Comparison of ENCODE assay signal across 21 mouse cellular contexts in the genomic region with DNA sequence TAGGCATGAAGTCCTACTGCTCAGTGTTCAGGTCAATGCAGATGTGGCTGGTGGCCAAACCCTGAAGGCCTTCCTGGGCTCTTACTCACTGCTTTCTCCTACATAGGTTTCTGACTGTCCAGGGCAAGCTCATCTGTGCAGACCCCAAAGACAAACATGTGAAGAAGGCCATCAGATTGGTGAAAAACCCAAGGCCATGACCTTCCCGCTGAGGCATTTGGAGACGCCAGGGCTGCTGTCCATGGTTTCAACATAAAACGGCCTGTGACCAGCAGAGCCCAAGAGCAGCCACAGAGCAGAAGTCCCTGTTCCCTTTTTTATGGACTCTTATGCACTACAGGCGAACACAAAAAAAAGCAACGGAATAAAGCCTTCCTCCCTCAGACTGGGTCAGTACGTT. TPM values are rescaled to one million over a fixed set of nuclear protein-coding genes. Genes with fewer than 3 reads are reported as not detected.
A peak's percentile ranks its signal among the peaks of the same experiment; 100 is the strongest.
DNase-seq lines count a peak whose midpoint lies in the region; ATAC-seq and TF ChIP-seq lines count a peak whose summit lies in the region.
"Had no signal": no experiment of that assay in that cellular context is flagged by ENCODE, and none has a peak within 500 bp of the region (broad histone marks: within the 10 kb centered on the region; RNA-seq: fewer than 3 reads in every experiment).

No protein-coding gene starts in this region.

- TF ChIP-seq EP300 in lung, postnatal 0 days (IDR thresholded peaks at IDR 0.05), result no peak

- DNase-seq in lung, embryonic 14.5 days, result peak; percentile 15
- no peak for DNase-seq in lung, postnatal 0 days (ENCODE audit: low spot score)
- DNase-seq in adrenal gland, adult 2 months, result peak; percentile 74
- no peak for DNase-seq in gastrocnemius, postnatal 10 days
- DNase-seq in left cerebral cortex, adult 9 months (ENCODE audit: low spot score in 2 of 2), result no peak
- DNase-seq: embryo, embryonic 11 days; heart, adult 18-20 months; kidney, postnatal 25 days; layer of hippocampus, postnatal 36 days; right cerebral cortex, postnatal 14 days had no signal

- TF ChIP-seq CTCF in lung, embryonic 14.5 days (IDR thresholded peaks at IDR 0.05; ENCODE audit: low read depth), result no peak
- TF ChIP-seq CTCF in lung, postnatal 0 days (IDR thresholded peaks at IDR 0.05), result no peak
- no peak for TF ChIP-seq CTCF in bone marrow, adult 2 months (IDR thresholded peaks at IDR 0.05; ENCODE audit: control insufficient read depth, insufficient read depth, low read length)

- no peaks in the 10 kb centered on the region for H3K27me3 ChIP-seq in lung, embryonic 14.5 days (ENCODE audit: insufficient read depth, low read length)
- H3K27me3 ChIP-seq in lung, postnatal 0 days (replicated peaks; ENCODE audit: insufficient read depth, low read length), result no peaks in the 10 kb centered on the region
- H3K27me3 ChIP-seq: hindbrain, embryonic 12.5 days had no signal

- TF ChIP-seq POLR2A in bone marrow, adult 2 months (IDR thresholded peaks at IDR 0.05; ENCODE audit: borderline replicate concordance, control insufficient read depth, low read depth, low read length), result no peak

- H3K9me3 ChIP-seq in lung, embryonic 14.5 days (ENCODE audit: low read depth, low read length), result no peaks in the 10 kb centered on the region
- no peaks in the 10 kb centered on the region for H3K9me3 ChIP-seq in lung, postnatal 0 days (ENCODE audit: low read length)
- H3K9me3 ChIP-seq: hindbrain, embryonic 12.5 days had no signal

- H3K4me3 ChIP-seq in lung, embryonic 14.5 days (ENCODE audit: low read depth, low read length), result no peak overlapping the region
- no peak overlapping the region for H3K4me3 ChIP-seq in lung, postnatal 0 days (ENCODE audit: low read depth, low read length)
- no peak overlapping the region for H3K4me3 ChIP-seq in bone marrow, adult 2 months (replicated peaks; ENCODE audit: control insufficient read depth, low read depth, low read length)
- H3K4me3 ChIP-seq: hindbrain, embryonic 12.5 days; myocyte had no signal

- H3K9ac ChIP-seq in lung, embryonic 14.5 days, result no peak overlapping the region
- H3K9ac ChIP-seq in lung, postnatal 0 days (replicated peaks; ENCODE audit: low read depth), result no peak overlapping the region
- H3K9ac ChIP-seq: hindbrain, embryonic 12.5 days had no signal

- H3K36me3 ChIP-seq in lung, embryonic 14.5 days (ENCODE audit: insufficient read depth), result no peaks in the 10 kb centered on the region
- no peaks in the 10 kb centered on the region for H3K36me3 ChIP-seq in lung, postnatal 0 days (ENCODE audit: insufficient read depth, low read length)
- H3K36me3 ChIP-seq: hindbrain, embryonic 12.5 days had no signal

- no peak overlapping the region for H3K4me2 ChIP-seq in lung, embryonic 14.5 days
- H3K4me2 ChIP-seq in lung, postnatal 0 days (replicated peaks; ENCODE audit: low read depth, low read length), result no peak overlapping the region

- no peak overlapping the region for H3K27ac ChIP-seq in lung, embryonic 14.5 days (ENCODE audit: low read depth)
- H3K27ac ChIP-seq in lung, postnatal 0 days (ENCODE audit: low read length), result no peak overlapping the region
- peak overlapping the region; percentile 2; the same call in 1 of the 2 replicates for H3K27ac ChIP-seq in bone marrow, adult 2 months (ENCODE audit: control insufficient read depth, insufficient read depth, low read depth, low read length, poor library complexity)
- H3K27ac ChIP-seq: hindbrain, embryonic 12.5 days had no signal

- ATAC-seq in lung, embryonic 14.5 days (ENCODE audit: insufficient read depth), result no peak
- no peak for ATAC-seq in lung, postnatal 0 days
- ATAC-seq in monocyte, adult 5-6 weeks (replicated peaks; ENCODE audit: insufficient number of reproducible peaks, low FRiP score, low TSS enrichment, poor library complexity, severe bottlenecking), result peak; percentile 50; the same call in 1 of the 2 replicates
- ATAC-seq: intestine, postnatal 0 days had no signal

- WGBS in lung, embryonic 14.5 days, result 50% methylated on average over 6 of the region's 6 CpGs
- WGBS in lung, postnatal 0 days, result 72% methylated on average over 6 of the region's 6 CpGs
- 27% methylated on average over 6 of the region's 6 CpGs for WGBS in bone marrow, adult 2 months

- H3K4me1 ChIP-seq in lung, embryonic 14.5 days (ENCODE audit: insufficient read depth), result no peaks in the 10 kb centered on the region
- H3K4me1 ChIP-seq in lung, postnatal 0 days (ENCODE audit: insufficient read depth, low read depth, low read length), result no peaks in the 10 kb centered on the region
- H3K4me1 ChIP-seq in bone marrow, adult 2 months (ENCODE audit: control insufficient read depth, insufficient read depth, low read length), result peaks cover 1% of the 10 kb centered on the region

RNA-seq across cellular contexts. Expression of a gene that starts 1.4 kb away (rescaled TPM):
- polyA plus RNA-seq in lung, embryonic 14.5 days (2014; fragmentation: Nextera tagmentation; extraction: Ambion mirVana), result not detected in 2 replicates
- 5.7 and 9.1 TPM in 2 replicates for polyA plus RNA-seq in lung, postnatal 0 days (2015; fragmentation: Nextera tagmentation; extraction: Ambion mirVana)
- total RNA-seq in adrenal gland, adult 2 months (2021), result 1 to 10 TPM in 1 of 2 experiments, not detected in 1; 1.7 TPM
- polyA plus RNA-seq in adrenal gland, adult 2 months (2012; rRNA removed), result 0.36 TPM in 1 of 2 replicates, not detected in the other
- polyA plus RNA-seq in bone marrow, adult 2 months (2011; ENCODE audit: insufficient read depth, insufficient read length, low replicate concordance, missing spikeins), result not detected in 2 replicates
- not detected in 3 replicates for total RNA-seq in monocyte, adult 5-6 weeks (2017)
- not detected for total RNA-seq in gastrocnemius, postnatal 10 days (2021)
- total RNA-seq: gastrocnemius, adult 18-20 months; neutrophil, adult 5-6 weeks had no signal
- polyA plus RNA-seq: heart, postnatal 0 days; hindbrain, embryonic 12.5 days; limb, embryonic 11.5 days; lung, embryonic 16.5 days had no signal

RNA-seq across cellular contexts. Expression of a gene that starts 26.5 kb away (rescaled TPM):
- polyA plus RNA-seq in lung, embryonic 14.5 days (2014; fragmentation: Nextera tagmentation; extraction: Ambion mirVana), result 58.3 and 61.0 TPM in 2 replicates
- polyA plus RNA-seq in lung, postnatal 0 days (2015; fragmentation: Nextera tagmentation; extraction: Ambion mirVana), result 47.1 and 51.4 TPM in 2 replicates
- total RNA-seq in adrenal gland, adult 2 months (2021), result 100 to 1,000 TPM; 186 to 208 TPM
- polyA plus RNA-seq in adrenal gland, adult 2 months (2012; rRNA removed), result 538 and 543 TPM in 2 replicates
- polyA plus RNA-seq in bone marrow, adult 2 months (2011; ENCODE audit: insufficient read depth, insufficient read length, low replicate concordance, missing spikeins), result 21.8 and 35.8 TPM in 2 replicates
- total RNA-seq in monocyte, adult 5-6 weeks (2017), result 23.0 to 27.5 TPM (median 25.1 TPM) in 3 replicates
- 100 to 1,000 TPM; 255 to 307 TPM for total RNA-seq in gastrocnemius, postnatal 10 days (2021)

RNA-seq across cellular contexts. Expression of a gene that starts 26.5 kb away (rescaled TPM):
- polyA plus RNA-seq in lung, embryonic 14.5 days (2014; fragmentation: Nextera tagmentation; extraction: Ambion mirVana), result 96.0 and 105 TPM in 2 replicates
- 66.7 and 74.5 TPM in 2 replicates for polyA plus RNA-seq in lung, postnatal 0 days (2015; fragmentation: Nextera tagmentation; extraction: Ambion mirVana)
- total RNA-seq in adrenal gland, adult 2 months (2021), result 100 to 1,000 TPM in 1 of 2 experiments, 10 to 100 TPM in 1; 81.5 to 123 TPM
- 118 and 146 TPM in 2 replicates for polyA plus RNA-seq in adrenal gland, adult 2 months (2012; rRNA removed)
- 36.7 and 38.1 TPM in 2 replicates for polyA plus RNA-seq in bone marrow, adult 2 months (2011; ENCODE audit: insufficient read depth, insufficient read length, low replicate concordance, missing spikeins)
- 17.0 to 23.7 TPM (median 17.3 TPM) in 3 replicates for total RNA-seq in monocyte, adult 5-6 weeks (2017)
- 10 to 100 TPM; 32.5 to 33.1 TPM for total RNA-seq in gastrocnemius, postnatal 10 days (2021)

RNA-seq across cellular contexts. Expression of a gene that starts 39.8 kb away (rescaled TPM):
- 7.3 and 8.0 TPM in 2 replicates for polyA plus RNA-seq in lung, embryonic 14.5 days (2014; fragmentation: Nextera tagmentation; extraction: Ambion mirVana)
- 8.3 and 10.7 TPM in 2 replicates for polyA plus RNA-seq in lung, postnatal 0 days (2015; fragmentation: Nextera tagmentation; extraction: Ambion mirVana)
- 10 to 100 TPM; 29.3 to 48.2 TPM for total RNA-seq in adrenal gland, adult 2 months (2021)
- 116 and 153 TPM in 2 replicates for polyA plus RNA-seq in adrenal gland, adult 2 months (2012; rRNA removed)
- 3.6 TPM in 1 of 2 replicates, not detected in the other for polyA plus RNA-seq in bone marrow, adult 2 months (2011; ENCODE audit: insufficient read depth, insufficient read length, low replicate concordance, missing spikeins)
- not detected in 3 replicates for total RNA-seq in monocyte, adult 5-6 weeks (2017)
- total RNA-seq in gastrocnemius, postnatal 10 days (2021), result 1 to 10 TPM; 1.2 to 2.4 TPM
- total RNA-seq: megakaryocyte-erythroid progenitor cell, adult 5-6 weeks; neutrophil, adult 5-6 weeks had no signal

RNA-seq across cellular contexts. Expression of a gene that starts 45.6 kb away (rescaled TPM):
- 162 and 169 TPM in 2 replicates for polyA plus RNA-seq in lung, embryonic 14.5 days (2014; fragmentation: Nextera tagmentation; extraction: Ambion mirVana)
- 98.4 and 103 TPM in 2 replicates for polyA plus RNA-seq in lung, postnatal 0 days (2015; fragmentation: Nextera tagmentation; extraction: Ambion mirVana)
- total RNA-seq in adrenal gland, adult 2 months (2021), result 10 to 100 TPM; 54.5 to 68.0 TPM
- polyA plus RNA-seq in adrenal gland, adult 2 months (2012; rRNA removed), result 52.0 and 66.6 TPM in 2 replicates
- polyA plus RNA-seq in bone marrow, adult 2 months (2011; ENCODE audit: insufficient read depth, insufficient read length, low replicate concordance, missing spikeins), result 33.6 and 37.9 TPM in 2 replicates
- 36.9 to 49.4 TPM (median 40.6 TPM) in 3 replicates for total RNA-seq in monocyte, adult 5-6 weeks (2017)
- 10 to 100 TPM; 37.6 to 43.6 TPM for total RNA-seq in gastrocnemius, postnatal 10 days (2021)

Comparison
In these comparisons a context has a peak if more than half of its experiments do, and no peak if none do; other contexts are left out.
1. DNase-seq: peak in lung, embryonic 14.5 days (single experiment) and adrenal gland, adult 2 months (single experiment); none in lung, postnatal 0 days (single experiment), gastrocnemius, postnatal 10 days (single experiment) and left cerebral cortex, adult 9 months (0 of 2).